Mouse (Mus musculus) liver, embryonic 13.5 days (tissue): ENCODE results near the gene Crtac1. TPM values are rescaled to one million over a fixed set of nuclear protein-coding genes. Genes with fewer than 3 reads are reported as not detected.

Experiments used
- ATAC-seq: fragments of 200-750 bp; cut with Nextera tagmentation; 2 replicates; pipeline ENCODE4 v1.8.0; 2017; ENCODE audit warnings: low read depth, mild to moderate bottlenecking, moderate number of reproducible peaks, moderate library complexity
- DNase-seq: peaks from one replicate; pipeline ENCODE4 v3.0.0; 2022
- H3K27ac ChIP-seq: fragments of 300-500 bp; sonication (generic); 2 replicates; pipeline ENCODE4 v1.5.1; 2015; ENCODE audit warnings: moderate library complexity, mild to moderate bottlenecking, inconsistent platforms
- H3K27me3 ChIP-seq: fragments of 300-500 bp; sonication (generic); 2 replicates; pipeline ENCODE4 v1.6.1; 2015; ENCODE audit warnings: mild to moderate bottlenecking, inconsistent platforms
- H3K36me3 ChIP-seq: fragments of 300-500 bp; sonication (generic); 2 replicates; pipeline ENCODE4 v1.6.1; 2015; ENCODE audit warnings: mild to moderate bottlenecking, inconsistent platforms
- H3K4me1 ChIP-seq: fragments of 300-500 bp; sonication (generic); replicated peaks from 2 replicates; pipeline ENCODE4 v1.6.1; 2015; ENCODE audit warnings: inconsistent platforms
- H3K4me2 ChIP-seq: fragments of 300-500 bp; sonication (generic); 2 replicates; pipeline ENCODE4 v1.6.1; 2015; ENCODE audit warnings: inconsistent platforms, mild to moderate bottlenecking, moderate library complexity
- H3K4me3 ChIP-seq: fragments of 300-500 bp; sonication (generic); replicated peaks from 2 replicates; pipeline ENCODE4 v1.5.1; 2015; ENCODE audit warnings: mild to moderate bottlenecking, inconsistent platforms
- H3K9ac ChIP-seq: fragments of 300-500 bp; sonication (generic); 2 replicates; pipeline ENCODE4 v1.6.1; 2015; ENCODE audit warnings: mild to moderate bottlenecking, inconsistent platforms
- H3K9me3 ChIP-seq: fragments of 300-500 bp; sonication (generic); replicated peaks from 2 replicates; pipeline ENCODE4 v1.6.1; 2016; ENCODE audit warnings: inconsistent platforms
- WGBS: fragments of 180-500 bp; shearing (Covaris S2); methylation state at CpG from one replicate; pipeline ENCODE4 v1.1.7; 2015; ENCODE audit not compliant: insufficient replicate concordance; 5-methylcytosine and 5-hydroxymethylcytosine counted together
- polyA plus RNA-seq: library from polyadenylated mRNA; unstranded; fragments of >200 nt; fragmentation: Nextera tagmentation; extraction: Ambion mirVana; gene quantifications from 2 replicates; pipeline ENCODE4 v1.2.1, GENCODE M21; 2015

Crtac1 gene
- polyA plus RNA-seq, 1 experiment from 2014 or later = 0.12 TPM

GRCm38 (mm10) chr19:42415042-42415441 lies 16.5 kb downstream of the Crtac1 start:
- peaks cover 11% of the 10 kb centered on the region for H3K27me3 ChIP-seq
- no peak for ATAC-seq
- 67% methylated on average over 8 of the region's 8 CpGs for WGBS

GRCm38 (mm10) chr19:42409856-42410255 lies 21.7 kb downstream of the Crtac1 start:
- Histone ChIP-seq H3K27ac (no peak overlapping the region), H3K36me3 (no peaks in the 10 kb centered on the region), H3K4me2 (no peak overlapping the region), H3K4me3 (no peak overlapping the region), H3K9me3 (no peaks in the 10 kb centered on the region), H3K4me1 (no peaks in the 10 kb centered on the region), H3K9ac (no peak overlapping the region), H3K27me3 (peaks cover 31% of the 10 kb centered on the region)
- no peak for ATAC-seq
- no peak for DNase-seq
- WGBS = 33% methylated on average over 5 of the region's 5 CpGs

More at GRCm38 (mm10) chr19:42415042-42415441, 16.5 kb downstream of the Crtac1 start:
- H3K4me3 ChIP-seq = no peak overlapping the region
- no peaks in the 10 kb centered on the region for H3K9me3 ChIP-seq
- H3K9ac ChIP-seq = no peak overlapping the region
- H3K4me1 ChIP-seq = no peaks in the 10 kb centered on the region
- H3K36me3 ChIP-seq = no peaks in the 10 kb centered on the region
- no peak overlapping the region for H3K4me2 ChIP-seq
- H3K27ac ChIP-seq = no peak overlapping the region
- no peak for DNase-seq

- Histone ChIP-seq H3K27ac (no peak overlapping the region), H3K36me3 (no peaks in the 10 kb centered on the region), H3K4me2 (no peak overlapping the region), H3K4me1 (no peaks in the 10 kb centered on the region), H3K9ac (no peak overlapping the region), H3K9me3 (no peaks in the 10 kb centered on the region), H3K4me3 (no peak overlapping the region), H3K27me3 (peaks cover 31% of the 10 kb centered on the region)
- DNase-seq = no peak
- ATAC-seq = no peak
- WGBS = 5% methylated on average over 19 of the region's 19 CpGs
Measured at GRCm38 (mm10) chr19:42409226-42409625, 22.4 kb downstream of the Crtac1 start.

- ATAC-seq = no peak
- Histone ChIP-seq H3K27ac (no peak overlapping the region), H3K27me3 (peaks cover 13% of the 10 kb centered on the region), H3K4me3 (no peak overlapping the region), H3K4me2 (no peak overlapping the region), H3K9me3 (no peaks in the 10 kb centered on the region), H3K4me1 (no peaks in the 10 kb centered on the region), H3K9ac (no peak overlapping the region), H3K36me3 (no peaks in the 10 kb centered on the region)
- no peak for DNase-seq
- 76% methylated on average over 15 of the region's 15 CpGs for WGBS
Measured at GRCm38 (mm10) chr19:42404364-42404763, 27.2 kb downstream of the Crtac1 start.

GRCm38 (mm10) chr19:42399974-42400373 lies 31.6 kb downstream of the Crtac1 start:
- Histone ChIP-seq H3K27me3 (no peaks in the 10 kb centered on the region), H3K27ac (no peak overlapping the region), H3K4me3 (no peak overlapping the region), H3K4me1 (no peaks in the 10 kb centered on the region), H3K36me3 (no peaks in the 10 kb centered on the region), H3K4me2 (no peak overlapping the region), H3K9ac (no peak overlapping the region), H3K9me3 (no peaks in the 10 kb centered on the region)
- DNase-seq = no peak
- 38% methylated on average over 3 of the region's 3 CpGs for WGBS
- no peak for ATAC-seq

- no peaks in the 10 kb centered on the region for H3K36me3 ChIP-seq
- WGBS = 17% methylated on average over 11 of the region's 11 CpGs
- H3K9ac ChIP-seq = no peak overlapping the region
- H3K4me2 ChIP-seq = no peak overlapping the region
- H3K27ac ChIP-seq = no peak overlapping the region
- ATAC-seq (no peak), DNase-seq (no peak)
- H3K4me3 ChIP-seq = no peak overlapping the region
- H3K4me1 ChIP-seq = no peaks in the 10 kb centered on the region
- no peaks in the 10 kb centered on the region for H3K9me3 ChIP-seq
- H3K27me3 ChIP-seq = no peaks in the 10 kb centered on the region
Measured at GRCm38 (mm10) chr19:42397281-42397680, 34.3 kb downstream of the Crtac1 start.

GRCm38 (mm10) chr19:42394848-42395534 lies 36.6 kb downstream of the Crtac1 start:
- no peaks in the 10 kb centered on the region for H3K27me3 ChIP-seq
- no peak for ATAC-seq
- 50% methylated on average over 2 of the region's 2 CpGs for WGBS

GRCm38 (mm10) chr19:42393920-42394319 lies 37.7 kb downstream of the Crtac1 start:
- H3K4me3 ChIP-seq = no peak overlapping the region
- 68% methylated on average over 4 of the region's 4 CpGs for WGBS
- ATAC-seq = no peak

More at GRCm38 (mm10) chr19:42394848-42395534, 36.6 kb downstream of the Crtac1 start:
- no peak for DNase-seq
- Histone ChIP-seq H3K4me1 (no peaks in the 10 kb centered on the region), H3K4me2 (no peak overlapping the region), H3K9ac (no peak overlapping the region), H3K9me3 (no peaks in the 10 kb centered on the region), H3K4me3 (no peak overlapping the region), H3K36me3 (no peaks in the 10 kb centered on the region), H3K27ac (no peak overlapping the region)

GRCm38 (mm10) chr19:42392094-42392493 lies 39.5 kb downstream of the Crtac1 start:
- Histone ChIP-seq H3K4me3 (no peak overlapping the region), H3K27ac (no peak overlapping the region), H3K9ac (no peak overlapping the region), H3K9me3 (no peaks in the 10 kb centered on the region), H3K4me1 (no peaks in the 10 kb centered on the region), H3K36me3 (no peaks in the 10 kb centered on the region), H3K27me3 (no peaks in the 10 kb centered on the region), H3K4me2 (no peak overlapping the region)
- DNase-seq (no peak), ATAC-seq (no peak)
- 66% methylated on average over 8 of the region's 8 CpGs for WGBS

More at GRCm38 (mm10) chr19:42393920-42394319, 37.7 kb downstream of the Crtac1 start:
- no peak for DNase-seq
- no peaks in the 10 kb centered on the region for H3K27me3 ChIP-seq
- no peak overlapping the region for H3K27ac ChIP-seq
- H3K4me1 ChIP-seq = no peaks in the 10 kb centered on the region
- H3K4me2 ChIP-seq = no peak overlapping the region
- no peaks in the 10 kb centered on the region for H3K9me3 ChIP-seq
- H3K9ac ChIP-seq = no peak overlapping the region
- H3K36me3 ChIP-seq = no peaks in the 10 kb centered on the region

GRCm38 (mm10) chr19:42389574-42389973 lies 42.0 kb downstream of the Crtac1 start:
- no peak for DNase-seq
- Histone ChIP-seq H3K27me3 (peaks cover 6% of the 10 kb centered on the region; the same call in 1 of the 2 replicates), H3K9me3 (no peaks in the 10 kb centered on the region), H3K4me2 (no peak overlapping the region), H3K36me3 (no peaks in the 10 kb centered on the region), H3K9ac (no peak overlapping the region), H3K27ac (no peak overlapping the region), H3K4me3 (no peak overlapping the region), H3K4me1 (no peaks in the 10 kb centered on the region)
- ATAC-seq = no peak
- WGBS = 79% methylated on average over 14 of the region's 14 CpGs

- H3K36me3 ChIP-seq = no peaks in the 10 kb centered on the region
- no peak overlapping the region for H3K4me2 ChIP-seq
- no peak for DNase-seq
- peaks cover 42% of the 10 kb centered on the region for H3K27me3 ChIP-seq
- WGBS = 25% methylated on average over 15 of the region's 15 CpGs
- H3K4me3 ChIP-seq = no peak overlapping the region
- no peaks in the 10 kb centered on the region for H3K4me1 ChIP-seq
- no peaks in the 10 kb centered on the region for H3K9me3 ChIP-seq
- no peak for ATAC-seq
- no peak overlapping the region for H3K9ac ChIP-seq
- no peak overlapping the region for H3K27ac ChIP-seq
Measured at GRCm38 (mm10) chr19:42384981-42385598, 46.5 kb downstream of the Crtac1 start.

- peaks cover 57% of the 10 kb centered on the region for H3K27me3 ChIP-seq
- 4% methylated on average over 13 of the region's 13 CpGs for WGBS
Measured at GRCm38 (mm10) chr19:42380981-42381373, 50.6 kb downstream of the Crtac1 start.

More at GRCm38 (mm10) chr19:42380981-42381373, 50.6 kb downstream of the Crtac1 start:
- H3K27ac ChIP-seq = no peak overlapping the region
- no peak overlapping the region for H3K4me3 ChIP-seq
- no peak overlapping the region for H3K4me2 ChIP-seq
- ATAC-seq (no peak), DNase-seq (no peak)
- no peaks in the 10 kb centered on the region for H3K9me3 ChIP-seq
- no peaks in the 10 kb centered on the region for H3K36me3 ChIP-seq
- H3K9ac ChIP-seq = no peak overlapping the region
- no peaks in the 10 kb centered on the region for H3K4me1 ChIP-seq
